Mouse (Mus musculus): ENCODE measurements around the gene Actrt1. TPM values are rescaled to one million over a fixed set of nuclear protein-coding genes. Genes with fewer than 3 reads are reported as not detected.

Actrt1 gene
- not detected for total RNA-seq (2021)
- polyA plus RNA-seq (2012; rRNA removed): not detected in 2 replicates
- long read RNA-seq: 0 reads

- DNase-seq: no peak
These were observed at the start of gene Actrt1 for GRCm38 (mm10) chrX:46328707-46329106. Gene Actrt1, plus strand, starts transcription at chrX:46329007.

GRCm38 (mm10) chrX:46331463-46332115 is 2.8 kb downstream of the Actrt1 start:
- DNase-seq: no peak

Data from adrenal gland, adult 2 months (tissue).